Mouse (Mus musculus) intestine, embryonic 14.5 days (tissue): ENCODE measurements at regions not wholly inside any gene's neighbourhood (a gene's known extent, or its start where the extent isn't known, plus 50 kb on each side); places are given as distances from the start of the nearest gene placed in this dataset.
A peak's percentile ranks its signal among the peaks of the same experiment; 100 is the strongest.

Source experiments
- ATAC-seq: fragments of 200-750 bp; cut with Nextera tagmentation; replicated peaks from 2 replicates; pipeline ENCODE4 v1.8.0; 2017; ENCODE audit warnings: low read depth, moderate number of reproducible peaks, moderate TSS enrichment, moderate library complexity; ENCODE audit not compliant: low FRiP score, low TSS enrichment
- DNase-seq: peaks from one replicate; pipeline ENCODE4 v3.0.0-alpha.2; 2018; ENCODE audit warnings: low spot score
- H3K27ac ChIP-seq: fragments of 300-500 bp; sonication (generic); 2 replicates; pipeline ENCODE4 v1.5.1; 2014; ENCODE audit warnings: low read depth, mild to moderate bottlenecking, control low read depth
- H3K27me3 ChIP-seq: fragments of 300-500 bp; sonication (generic); replicated peaks from 2 replicates; pipeline ENCODE4 v1.6.1; 2014; ENCODE audit warnings: low read length, control low read depth; ENCODE audit not compliant: control insufficient read depth, insufficient read depth
- H3K36me3 ChIP-seq: fragments of 300-500 bp; sonication (generic); 2 replicates; pipeline ENCODE4 v1.6.1; 2014; ENCODE audit warnings: low read length, control low read depth; ENCODE audit not compliant: control insufficient read depth, insufficient read depth
- H3K4me1 ChIP-seq: fragments of 300-500 bp; sonication (generic); replicated peaks from 2 replicates; pipeline ENCODE4 v1.6.1; 2014; ENCODE audit warnings: low read length, control low read depth, mixed read lengths; ENCODE audit not compliant: control insufficient read depth, insufficient read depth
- H3K4me2 ChIP-seq: fragments of 300-500 bp; sonication (generic); 2 replicates; pipeline ENCODE4 v1.6.1; 2014; ENCODE audit warnings: low read length
- H3K4me3 ChIP-seq: fragments of 300-500 bp; sonication (generic); 2 replicates; pipeline ENCODE4 v1.5.1; 2014; ENCODE audit warnings: low read depth, low read length, control low read depth, mixed read lengths
- H3K9ac ChIP-seq: fragments of 300-500 bp; sonication (generic); 2 replicates; pipeline ENCODE4 v1.6.1; 2014; ENCODE audit warnings: mild to moderate bottlenecking, low read length
- H3K9me3 ChIP-seq: fragments of 300-500 bp; sonication (generic); 2 replicates; pipeline ENCODE4 v1.6.1; 2016; ENCODE audit warnings: low read length, control low read depth; ENCODE audit not compliant: control insufficient read depth
- WGBS: fragments of 180-500 bp; shearing (Covaris S2); extraction: QIAGEN DNeasy Blood & Tissue Kit; methylation state at CpG from one replicate; pipeline ENCODE4 v1.1.7; 2014; 5-methylcytosine and 5-hydroxymethylcytosine counted together

DNA sequence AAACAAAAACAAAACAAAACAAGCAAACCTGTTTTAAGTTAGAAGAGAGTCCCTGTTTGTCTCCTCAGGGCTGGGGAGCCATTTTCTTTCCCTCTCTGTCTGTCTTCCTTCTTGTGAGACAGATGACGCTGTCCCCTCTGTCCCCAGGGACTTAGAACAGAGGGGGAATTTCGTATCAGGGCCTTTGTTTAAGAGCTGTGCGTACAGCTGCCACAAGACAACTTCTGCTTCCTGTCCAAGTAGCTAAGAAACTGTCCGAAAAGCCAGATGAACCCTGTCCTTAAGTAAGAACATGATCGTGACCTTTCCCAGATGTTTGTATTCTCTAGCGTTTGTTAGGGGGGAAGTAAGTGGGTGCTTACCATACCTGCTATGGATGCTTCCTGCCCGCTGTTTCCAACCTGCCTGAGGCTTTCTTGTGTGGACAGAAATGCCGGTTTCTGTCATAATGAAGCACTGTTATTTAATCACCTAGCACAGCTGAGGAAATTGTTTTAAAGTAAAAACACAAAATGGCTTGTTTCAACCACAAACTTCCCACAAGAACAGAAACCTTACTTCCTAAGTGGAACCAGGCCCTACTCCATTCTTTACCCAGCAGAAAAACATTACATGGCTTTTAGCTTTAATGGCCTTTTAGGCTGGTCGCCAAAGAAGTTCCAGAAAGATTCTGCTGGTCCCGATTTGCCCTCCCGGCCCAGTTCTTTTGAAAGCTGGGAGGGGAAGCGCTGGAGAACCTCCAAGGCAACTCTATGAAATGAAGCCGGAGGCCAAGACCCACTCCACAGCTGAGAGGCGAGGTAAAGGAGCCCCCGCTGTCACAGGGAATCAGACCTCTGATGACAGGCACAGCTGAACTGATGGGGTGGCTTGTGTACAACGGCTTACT lies 144.3 kb downstream of the Tex36 start:
- no peak overlapping the region for H3K9ac ChIP-seq
- H3K4me2 ChIP-seq = no peak overlapping the region
- ATAC-seq (no peak), DNase-seq (no peak)
- no peaks in the 10 kb centered on the region for H3K36me3 ChIP-seq
- H3K27me3 ChIP-seq = no peaks in the 10 kb centered on the region
- no peak overlapping the region for H3K4me3 ChIP-seq
- peaks cover 16% of the 10 kb centered on the region for H3K4me1 ChIP-seq
- WGBS = 41% methylated on average over 16 of the region's 16 CpGs
- H3K9me3 ChIP-seq = no peaks in the 10 kb centered on the region
- peak overlapping the region; percentile 83 for H3K27ac ChIP-seq

DNA sequence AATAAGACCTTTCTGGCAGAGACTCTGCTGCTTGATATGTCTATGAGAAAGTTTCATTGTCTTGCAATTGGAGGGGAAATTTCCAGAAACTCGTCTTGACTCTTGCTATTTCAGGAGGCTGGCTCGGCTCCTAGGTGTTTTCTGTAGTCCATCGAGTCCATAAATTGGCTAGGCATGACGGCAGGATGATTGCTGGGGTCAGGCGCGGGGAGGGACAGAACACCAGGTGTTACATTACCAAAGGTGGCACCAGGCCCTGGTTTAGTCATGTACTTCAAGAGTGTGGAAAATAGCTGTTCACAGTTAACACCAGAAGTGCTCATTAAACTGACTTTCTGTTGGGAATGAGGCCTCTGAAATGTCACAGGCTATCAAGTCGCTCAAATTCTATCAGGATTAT lies 151.7 kb downstream of the Tex36 start:
- Histone ChIP-seq H3K9me3 (no peaks in the 10 kb centered on the region), H3K9ac (no peak overlapping the region), H3K4me2 (no peak overlapping the region), H3K4me1 (no peaks in the 10 kb centered on the region), H3K27ac (no peak overlapping the region), H3K36me3 (no peaks in the 10 kb centered on the region), H3K27me3 (no peaks in the 10 kb centered on the region), H3K4me3 (no peak overlapping the region)
- ATAC-seq = no peak
- no peak for DNase-seq
- WGBS = 82% methylated on average over 7 of the region's 7 CpGs

DNA sequence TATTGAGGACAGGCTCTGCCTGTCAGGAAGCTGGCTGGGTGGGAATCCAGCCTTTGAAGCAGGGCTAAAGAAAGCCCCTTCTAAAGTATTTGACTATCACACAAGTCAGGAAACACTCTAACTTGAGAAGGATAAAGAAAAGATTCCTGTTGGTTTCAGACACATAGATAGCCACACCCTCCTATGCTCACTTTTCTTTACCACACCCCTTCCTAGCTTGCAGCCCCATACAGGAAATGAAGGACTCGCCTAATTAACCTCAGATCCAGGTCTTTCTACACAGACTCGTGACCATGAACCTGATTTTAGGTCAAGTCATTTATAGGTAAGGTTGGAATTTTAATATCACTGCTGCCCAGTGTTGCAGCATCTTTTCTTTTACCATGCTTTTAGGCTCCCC lies 154.9 kb downstream of the Tex36 start:
- 40% methylated on average over 2 of the region's 2 CpGs for WGBS
- DNase-seq = no peak

GRCm38 (mm10) chr7:133441661-133442060 lies 160.3 kb downstream of the Tex36 start:
- Histone ChIP-seq H3K9me3 (no peaks in the 10 kb centered on the region), H3K36me3 (no peaks in the 10 kb centered on the region), H3K27ac (no peak overlapping the region), H3K4me1 (no peaks in the 10 kb centered on the region), H3K9ac (no peak overlapping the region), H3K4me3 (no peak overlapping the region), H3K4me2 (no peak overlapping the region), H3K27me3 (no peaks in the 10 kb centered on the region)
- DNase-seq (no peak), ATAC-seq (no peak)
- WGBS = 40% methylated on average over 4 of the region's 4 CpGs

More for the DNA sequence above, 154.9 kb downstream of the Tex36 start:
- no peak for ATAC-seq
- no peak overlapping the region for H3K4me3 ChIP-seq
- H3K4me1 ChIP-seq = no peaks in the 10 kb centered on the region
- no peaks in the 10 kb centered on the region for H3K36me3 ChIP-seq
- no peaks in the 10 kb centered on the region for H3K27me3 ChIP-seq
- H3K9me3 ChIP-seq = no peaks in the 10 kb centered on the region
- no peak overlapping the region for H3K9ac ChIP-seq
- no peak overlapping the region for H3K4me2 ChIP-seq
- no peak overlapping the region for H3K27ac ChIP-seq

DNA sequence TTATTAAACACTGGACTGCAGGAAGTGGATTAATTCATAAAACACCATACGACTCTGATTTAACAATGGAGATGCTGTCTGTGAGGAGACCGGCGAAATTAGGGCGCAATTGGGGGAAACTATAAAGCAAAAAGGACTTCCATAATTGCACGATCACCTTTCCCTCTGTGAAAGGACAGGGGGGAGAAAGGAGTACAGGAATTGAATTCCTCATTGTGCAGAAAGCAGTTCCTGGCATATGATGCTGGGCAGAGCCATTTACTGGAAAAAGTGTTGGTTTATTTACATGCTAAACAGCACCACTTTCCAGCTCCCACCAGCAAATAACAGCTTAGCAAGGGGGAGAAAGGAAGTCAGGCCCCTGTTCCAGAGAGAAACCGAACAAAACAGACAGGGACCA lies 160.8 kb downstream of the Tex36 start:
- ATAC-seq (no peak), DNase-seq (no peak)
- Histone ChIP-seq H3K4me1 (no peaks in the 10 kb centered on the region), H3K27ac (no peak overlapping the region), H3K9ac (no peak overlapping the region), H3K4me2 (no peak overlapping the region), H3K27me3 (no peaks in the 10 kb centered on the region), H3K9me3 (no peaks in the 10 kb centered on the region), H3K4me3 (no peak overlapping the region), H3K36me3 (no peaks in the 10 kb centered on the region)
- 64% methylated on average over 6 of the region's 6 CpGs for WGBS

- ATAC-seq (no peak), DNase-seq (no peak)
- no peak overlapping the region for H3K4me3 ChIP-seq
- H3K27ac ChIP-seq = no peak overlapping the region
- H3K36me3 ChIP-seq = no peaks in the 10 kb centered on the region
- WGBS = 68% methylated on average over 12 of the region's 12 CpGs
- no peak overlapping the region for H3K4me2 ChIP-seq
- H3K4me1 ChIP-seq = no peaks in the 10 kb centered on the region
- no peaks in the 10 kb centered on the region for H3K27me3 ChIP-seq
- H3K9me3 ChIP-seq = no peaks in the 10 kb centered on the region
- no peak overlapping the region for H3K9ac ChIP-seq
These were observed 161.2 kb downstream of the Tex36 start for GRCm38 (mm10) chr7:133440711-133441110.

DNA sequence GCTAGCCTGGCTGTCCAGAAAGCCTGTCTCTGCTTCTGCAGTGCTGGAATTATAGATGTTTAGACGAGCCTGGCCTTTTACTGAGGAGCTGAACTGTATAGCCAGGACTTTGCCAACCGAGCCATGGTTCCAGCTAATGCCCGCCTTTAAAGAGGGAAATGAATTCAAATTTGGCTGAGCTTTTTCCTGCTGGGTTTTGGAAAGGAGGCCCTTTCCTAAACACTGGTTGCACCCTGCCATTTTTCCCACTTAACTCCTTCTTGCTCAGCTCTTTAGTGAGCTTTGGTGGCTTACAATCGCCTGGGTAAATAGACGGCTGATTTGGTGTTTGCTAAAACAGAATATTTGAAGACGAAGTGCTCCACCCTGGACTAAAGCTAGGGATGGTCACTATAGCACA lies 161.9 kb downstream of the Tex36 start:
- ATAC-seq (no peak), DNase-seq (no peak)
- H3K4me3 ChIP-seq = no peak overlapping the region
- 70% methylated on average over 6 of the region's 6 CpGs for WGBS
- H3K36me3 ChIP-seq = no peaks in the 10 kb centered on the region
- H3K4me2 ChIP-seq = no peak overlapping the region
- no peaks in the 10 kb centered on the region for H3K9me3 ChIP-seq
- no peak overlapping the region for H3K27ac ChIP-seq
- H3K4me1 ChIP-seq = no peaks in the 10 kb centered on the region
- no peak overlapping the region for H3K9ac ChIP-seq
- no peaks in the 10 kb centered on the region for H3K27me3 ChIP-seq

GRCm38 (mm10) chr7:133438631-133439030 lies 163.3 kb downstream of the Tex36 start:
- ATAC-seq (no peak), DNase-seq (no peak)
- Histone ChIP-seq H3K36me3 (no peaks in the 10 kb centered on the region), H3K4me1 (peaks cover 7% of the 10 kb centered on the region; the same call in 1 of the 2 replicates), H3K27ac (no peak overlapping the region), H3K4me2 (no peak overlapping the region), H3K9ac (no peak overlapping the region), H3K9me3 (no peaks in the 10 kb centered on the region), H3K4me3 (no peak overlapping the region), H3K27me3 (no peaks in the 10 kb centered on the region)
- WGBS = 74% methylated on average over 6 of the region's 6 CpGs

- no peak overlapping the region for H3K27ac ChIP-seq
- peaks cover 7% of the 10 kb centered on the region; the same call in 1 of the 2 replicates for H3K4me1 ChIP-seq
- WGBS = 47% methylated on average over 7 of the region's 7 CpGs
- H3K4me2 ChIP-seq = no peak overlapping the region
- no peak overlapping the region for H3K4me3 ChIP-seq
- H3K36me3 ChIP-seq = no peaks in the 10 kb centered on the region
- no peaks in the 10 kb centered on the region for H3K9me3 ChIP-seq
- no peak overlapping the region for H3K9ac ChIP-seq
- DNase-seq = no peak
- no peaks in the 10 kb centered on the region for H3K27me3 ChIP-seq
- no peak for ATAC-seq
These were observed 164.1 kb downstream of the Tex36 start for GRCm38 (mm10) chr7:133437866-133438265.
